Mouse (Mus musculus) megakaryocyte-erythroid progenitor cell, adult 5-6 weeks (primary cell): Measurements from ENCODE around the gene Sobp. TPM values are rescaled to one million over a fixed set of nuclear protein-coding genes. Genes with fewer than 3 reads are reported as not detected.

ENCODE experiments used
- ATAC-seq: replicated peaks from 2 replicates; pipeline ENCODE4 v1.8.0; 2016; ENCODE audit warnings: mild to moderate bottlenecking, inconsistent platforms; ENCODE audit not compliant: severe bottlenecking, poor library complexity, low FRiP score, low TSS enrichment
- total RNA-seq, 2 experiments: library from RNA; stranded (forward) in 1 of 2; stranded (reverse) in 1 of 2; fragments of 200-1000, 215-1000 nt in 1 of 2; fragments of >200 nt in 1 of 2; fragmentation: Nextera tagmentation in 1 of 2; gene quantifications; 2 replicates each; pipeline ENCODE4 v1.2.3; 2014 to 2017

Gene Sobp
- total RNA-seq (2014; fragmentation: Nextera tagmentation) (not detected in 2 replicates), total RNA-seq (2017) (not detected in 2 replicates)

- ATAC-seq: no peak
Observed at GRCm38 (mm10) chr10:43174326-43175155, at the start of gene Sobp, which contains the start of gene 9030612E09Rik. Sobp (minus strand) TSS chr10:43174530. 9030612E09Rik (plus strand) TSS chr10:43174704.

- no peak for ATAC-seq
Observed at GRCm38 (mm10) chr10:43223391-43223790, 49.1 kb upstream of the Sobp start.

GRCm38 (mm10) chr10:43221659-43222058 is 47.3 kb upstream of the Sobp start:
- ATAC-seq: peak; percentile 69

- ATAC-seq: peak; percentile 99
Observed at GRCm38 (mm10) chr10:43220910-43221625, 46.7 kb upstream of the Sobp start, which contains the start of gene Pdss2. Pdss2 (plus strand) TSS chr10:43221486.

GRCm38 (mm10) chr10:43220479-43220878 is 46.1 kb upstream of the Sobp start:
- ATAC-seq: no peak

- no peak for ATAC-seq
Observed at GRCm38 (mm10) chr10:43217361-43217900, 43.1 kb upstream of the Sobp start.

GRCm38 (mm10) chr10:43211866-43212265 is 37.5 kb upstream of the Sobp start:
- 0 out of 2 replicates have a peak, but pooled peaks have one; percentile 61 for ATAC-seq

- no peak for ATAC-seq
Observed at GRCm38 (mm10) chr10:43203865-43204264, 29.5 kb upstream of the Sobp start.

GRCm38 (mm10) chr10:43200206-43200605 is 25.9 kb upstream of the Sobp start:
- ATAC-seq: no peak

- no peak for ATAC-seq
Observed at GRCm38 (mm10) chr10:43180313-43180912, 6.1 kb upstream of the Sobp start.

- ATAC-seq: no peak
Observed at GRCm38 (mm10) chr10:43175156-43175601, 849 bp upstream of the Sobp start.

- no peak for ATAC-seq
Observed at GRCm38 (mm10) chr10:43173828-43174325, 453 bp downstream of the Sobp start.

GRCm38 (mm10) chr10:43173141-43173827 is 1.0 kb downstream of the Sobp start:
- no peak for ATAC-seq

- no peak for ATAC-seq
Observed at GRCm38 (mm10) chr10:43172554-43172953, 1.8 kb downstream of the Sobp start.

- ATAC-seq: no peak
Observed at GRCm38 (mm10) chr10:43172066-43172465, 2.3 kb downstream of the Sobp start.

GRCm38 (mm10) chr10:43171106-43171505 is 3.2 kb downstream of the Sobp start:
- ATAC-seq: no peak

- no peak for ATAC-seq
Observed at GRCm38 (mm10) chr10:43168847-43169246, 5.5 kb downstream of the Sobp start.

- ATAC-seq: no peak
Observed at GRCm38 (mm10) chr10:43166817-43167216, 7.5 kb downstream of the Sobp start.

GRCm38 (mm10) chr10:43166146-43166545 is 8.2 kb downstream of the Sobp start:
- no peak for ATAC-seq
